Mouse (Mus musculus): ENCODE results near the gene Alox5ap. TPM values are rescaled to one million over a fixed set of nuclear protein-coding genes. Genes with fewer than 3 reads are reported as not detected.

Alox5ap gene
- total RNA-seq (2021): 10 to 100 TPM; 13.4 to 26.8 TPM

GRCm38 (mm10) chr5:149264405-149264804 lies at the start of gene Alox5ap:
Alox5ap (plus strand) TSS chr5:149264767.
- no peak for DNase-seq
- intact Hi-C loops (cut with DNase I): no loop called here

- intact Hi-C loops (cut with DNase I): no loop called here
- no peak for DNase-seq
Measured at GRCm38 (mm10) chr5:149215540-149215939, 49.0 kb upstream of the Alox5ap start.

DNA sequence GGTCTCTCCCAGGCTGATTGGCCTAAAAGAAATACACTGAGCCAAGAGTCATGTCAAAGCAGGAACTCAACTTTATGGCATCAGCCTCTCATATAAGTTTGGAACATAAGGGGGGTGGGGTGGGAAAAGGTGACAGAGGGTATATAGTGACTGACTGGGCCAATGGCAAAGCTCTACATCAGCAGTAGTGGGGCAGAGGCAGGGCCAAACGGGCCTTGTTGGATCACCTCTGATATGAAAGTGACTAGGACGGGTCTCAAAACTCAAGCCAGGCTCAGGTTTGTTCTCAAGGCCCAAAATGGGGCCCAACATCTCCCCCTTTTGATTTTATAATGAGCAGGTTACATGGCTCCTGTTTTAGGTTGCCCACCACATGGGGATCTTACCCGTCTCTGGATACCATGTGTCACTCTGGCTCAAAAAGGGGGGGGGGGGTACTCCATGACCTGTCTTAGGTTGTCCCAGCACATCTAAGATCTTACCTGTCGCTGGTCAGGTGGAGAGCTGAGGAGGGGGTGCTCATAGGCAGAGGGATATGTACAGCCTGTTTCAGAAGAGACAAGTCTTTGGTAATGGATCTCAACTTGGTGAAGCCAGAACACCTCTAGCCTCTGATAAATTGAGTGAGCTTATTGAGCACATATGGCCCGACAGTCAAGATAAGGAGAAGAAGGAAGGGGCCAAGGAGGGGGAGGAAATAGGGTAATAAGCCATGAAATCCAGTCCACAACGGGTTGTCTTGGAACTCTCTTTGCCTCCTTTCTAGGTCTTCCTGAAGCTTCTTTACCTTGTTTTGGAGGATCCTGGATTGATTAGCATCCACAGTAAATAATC lies 46.8 kb upstream of the Alox5ap start:
- no peak for DNase-seq
- intact Hi-C loops (cut with DNase I): no loop called here

DNA sequence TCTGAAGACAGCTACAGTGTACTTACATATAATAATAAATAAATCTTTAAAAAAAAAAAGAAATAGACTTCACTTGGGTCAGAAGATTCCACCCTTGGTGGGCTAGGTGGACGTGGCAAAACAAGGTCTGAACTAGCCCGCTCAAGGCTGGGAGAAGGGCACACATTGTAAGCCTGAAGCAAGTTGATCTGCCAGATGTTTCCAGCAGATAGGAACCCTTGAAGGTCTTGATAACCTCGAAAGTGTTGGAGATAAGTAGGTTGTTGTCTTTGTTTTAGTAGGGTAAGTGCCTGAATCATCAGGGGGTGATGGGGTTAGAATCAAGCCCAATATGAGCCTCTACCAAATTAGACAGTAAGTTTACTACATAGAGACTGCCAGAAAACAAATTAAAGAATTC lies 45.1 kb upstream of the Alox5ap start:
- intact Hi-C loops (cut with DNase I): no loop called here
- DNase-seq: no peak

GRCm38 (mm10) chr5:149221355-149221754 lies 43.2 kb upstream of the Alox5ap start:
- intact Hi-C loops (cut with DNase I): no loop called here

DNA sequence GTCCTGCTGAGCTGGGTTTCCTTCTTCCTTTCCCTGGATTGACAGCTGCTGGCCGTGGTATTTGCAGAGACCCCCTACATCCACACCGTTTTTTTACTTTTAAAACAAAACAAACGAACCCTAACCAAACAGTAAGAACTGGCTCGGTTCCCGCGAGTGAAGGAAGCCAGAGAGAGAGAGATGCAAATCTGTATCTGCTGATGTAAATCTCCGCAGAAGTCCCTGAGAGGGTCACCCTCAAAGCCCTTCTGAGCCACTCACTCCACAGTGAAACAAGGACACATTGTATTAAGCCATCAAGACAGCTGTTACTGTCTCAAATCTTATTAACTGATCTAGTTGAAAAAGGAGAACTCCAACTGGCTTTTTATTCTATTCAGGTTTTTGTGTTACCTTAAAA lies 39.9 kb upstream of the Alox5ap start:
- intact Hi-C loops (cut with DNase I): loop anchor here (5.0 kb wide), 1 partner anchor 172 kb away; no protein-coding TSS in a partner anchor
- DNase-seq: no peak

More at GRCm38 (mm10) chr5:149221355-149221754, 43.2 kb upstream of the Alox5ap start:
- no peak for DNase-seq

DNA sequence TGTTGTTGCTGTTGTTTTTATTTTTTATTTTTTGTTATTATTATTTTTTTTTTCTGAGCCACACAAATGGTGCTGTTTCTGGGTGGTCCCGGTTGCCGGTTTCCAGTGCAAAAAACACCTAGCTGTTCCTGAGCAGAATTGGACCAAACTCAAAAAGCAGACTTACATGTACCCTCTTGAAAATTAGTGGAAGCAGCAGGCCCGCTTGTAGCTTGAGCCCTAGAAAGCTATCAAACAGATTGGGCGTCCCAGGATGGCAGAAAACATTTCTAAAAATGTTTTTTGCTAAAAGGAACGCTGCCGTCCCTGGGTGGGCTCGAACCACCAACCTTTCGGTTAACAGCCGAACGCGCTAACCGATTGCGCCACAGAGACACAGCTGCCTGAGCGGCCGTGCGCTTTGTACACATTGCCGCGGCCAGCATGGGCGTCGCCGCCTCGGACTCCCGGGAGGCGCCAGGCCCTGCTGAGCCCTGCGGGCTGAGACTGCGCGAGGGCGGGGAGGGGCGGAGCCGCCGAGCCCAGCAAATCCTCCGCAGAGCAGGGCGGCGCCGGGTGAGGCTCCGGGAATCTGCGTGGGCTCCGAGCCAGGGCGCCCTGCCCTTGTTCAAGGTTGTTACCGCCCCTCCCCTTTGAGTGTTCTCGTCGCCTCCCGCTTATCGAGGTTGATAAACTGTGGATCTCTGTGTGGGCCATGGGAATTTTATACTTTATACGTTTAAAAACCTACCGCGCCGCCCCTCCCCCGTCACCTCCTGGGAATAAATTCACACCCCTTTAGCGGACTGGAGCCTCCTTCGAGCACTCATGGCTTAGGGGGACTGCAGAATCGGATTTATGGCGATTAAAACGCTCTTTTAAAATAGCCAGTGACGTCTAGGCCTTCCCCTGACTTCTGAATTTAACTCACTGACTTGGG lies 35.6 kb upstream of the Alox5ap start:
- intact Hi-C loops (cut with DNase I): loop anchor here (2.0 to 5.0 kb wide), 2 partner anchors 44 to 177 kb away; partner anchors contain the start of genes Hmgb1 and Uspl1
- peak; percentile 100 for DNase-seq

GRCm38 (mm10) chr5:149229619-149230339 lies 34.8 kb upstream of the Alox5ap start:
- intact Hi-C loops (cut with DNase I): loop anchor here (2.0 to 5.0 kb wide), 3 partner anchors 45 to 302 kb away; partner anchors contain the start of genes Hmgb1, Katnal1 and Uspl1
- DNase-seq: no peak

- no peak for DNase-seq
- intact Hi-C loops (cut with DNase I): no loop called here
Measured at GRCm38 (mm10) chr5:149235002-149235401, 29.6 kb upstream of the Alox5ap start.

DNA sequence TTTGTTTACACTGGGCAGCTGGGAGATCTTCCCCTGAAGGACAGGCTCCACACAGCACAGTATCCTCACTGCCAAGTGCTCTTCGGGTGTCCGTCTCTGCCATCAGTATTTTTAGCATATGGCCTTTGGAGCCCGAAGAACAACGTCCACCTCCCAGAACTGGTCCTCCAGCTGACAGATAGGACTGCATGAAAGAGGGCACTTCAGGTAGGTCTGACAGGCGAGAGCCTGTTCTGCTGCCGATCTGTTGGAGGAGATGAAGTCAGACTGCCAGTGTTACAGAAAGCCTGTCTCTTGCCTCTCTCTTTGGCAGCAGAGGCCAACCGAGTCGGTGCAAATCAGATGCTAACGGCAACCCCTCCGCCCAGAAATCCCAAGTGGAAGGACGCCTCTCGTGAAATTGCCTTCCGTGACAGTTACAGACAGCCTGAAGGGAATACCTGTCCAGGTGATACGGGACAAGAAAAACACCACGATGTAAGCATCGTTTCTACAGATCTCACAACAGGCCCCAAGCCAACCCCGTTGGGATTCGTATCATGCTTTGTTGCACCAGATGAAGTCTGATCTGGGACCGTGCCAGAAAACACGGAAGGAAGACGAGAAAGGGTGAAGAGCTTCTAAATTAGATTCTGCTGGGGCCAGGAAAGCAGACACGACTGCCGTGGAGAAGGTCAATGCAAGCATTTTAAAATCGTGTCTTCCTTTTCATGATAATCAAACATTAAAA lies 27.2 kb upstream of the Alox5ap start:
- intact Hi-C loops (cut with DNase I): no loop called here
- no peak for DNase-seq

- intact Hi-C loops (cut with DNase I): no loop called here
Measured at GRCm38 (mm10) chr5:149242467-149242866, 22.1 kb upstream of the Alox5ap start.

GRCm38 (mm10) chr5:149243053-149243452 lies 21.5 kb upstream of the Alox5ap start:
- intact Hi-C loops (cut with DNase I): no loop called here
- DNase-seq: no peak

More at GRCm38 (mm10) chr5:149242467-149242866, 22.1 kb upstream of the Alox5ap start:
- no peak for DNase-seq

- DNase-seq: no peak
- intact Hi-C loops (cut with DNase I): loop anchor here (5.0 kb wide), 1 partner anchor 173 kb away; no protein-coding TSS in a partner anchor
Measured at GRCm38 (mm10) chr5:149245391-149245964, 19.1 kb upstream of the Alox5ap start.

DNA sequence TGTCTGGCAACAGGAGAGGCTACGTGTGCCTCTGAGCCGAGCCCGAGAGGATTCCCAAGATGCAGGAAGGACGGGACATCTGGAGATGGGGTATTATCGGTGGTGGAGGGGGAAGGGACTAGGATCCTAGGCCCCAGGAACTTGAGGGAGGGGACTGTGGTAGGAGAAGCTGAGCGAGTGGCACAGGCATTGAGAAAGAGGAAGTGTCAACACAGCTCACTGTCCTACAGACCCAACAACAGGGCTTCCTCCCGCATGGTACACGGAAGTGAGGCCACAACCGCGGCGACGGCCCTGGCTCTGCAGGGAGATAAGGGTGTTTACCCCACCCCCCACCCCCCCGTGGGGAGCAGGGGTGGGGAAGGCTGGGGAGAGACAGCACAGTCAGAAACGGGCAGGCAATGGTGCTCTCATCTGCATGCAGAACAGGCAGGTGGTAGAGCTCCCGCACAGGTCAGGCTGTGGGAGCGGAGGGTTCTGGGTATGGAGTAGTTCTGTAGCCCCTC lies 18.5 kb upstream of the Alox5ap start:
- intact Hi-C loops (cut with DNase I): loop anchor here (5.0 kb wide), 1 partner anchor 174 kb away; no protein-coding TSS in a partner anchor
- peak; percentile 52 to 55 for DNase-seq

- intact Hi-C loops (cut with DNase I): loop anchor here (5.0 kb wide), 1 partner anchor 175 kb away; no protein-coding TSS in a partner anchor
- DNase-seq: peak; percentile 24 to 37
Measured at GRCm38 (mm10) chr5:149247047-149247904, 17.3 kb upstream of the Alox5ap start.

DNA sequence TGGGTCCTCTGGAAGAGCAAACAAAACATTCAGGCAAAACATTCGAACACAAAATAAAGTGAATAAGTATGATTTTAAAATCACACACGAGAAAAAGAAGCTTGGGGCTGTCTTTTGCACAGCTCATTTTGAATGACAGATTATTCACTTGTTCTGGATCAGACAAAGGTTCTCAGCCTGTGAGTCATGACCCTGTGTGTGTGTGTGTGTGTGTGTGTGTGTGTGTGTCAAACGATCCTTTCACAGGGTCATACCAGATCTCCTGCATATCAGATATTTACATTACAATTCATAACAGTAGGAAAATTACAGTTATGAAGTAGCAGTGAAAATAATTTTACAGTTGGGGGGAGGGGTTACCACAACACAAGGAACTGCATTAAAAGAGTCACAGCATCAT lies 12.3 kb upstream of the Alox5ap start:
- intact Hi-C loops (cut with DNase I): no loop called here
- DNase-seq: no peak

DNA sequence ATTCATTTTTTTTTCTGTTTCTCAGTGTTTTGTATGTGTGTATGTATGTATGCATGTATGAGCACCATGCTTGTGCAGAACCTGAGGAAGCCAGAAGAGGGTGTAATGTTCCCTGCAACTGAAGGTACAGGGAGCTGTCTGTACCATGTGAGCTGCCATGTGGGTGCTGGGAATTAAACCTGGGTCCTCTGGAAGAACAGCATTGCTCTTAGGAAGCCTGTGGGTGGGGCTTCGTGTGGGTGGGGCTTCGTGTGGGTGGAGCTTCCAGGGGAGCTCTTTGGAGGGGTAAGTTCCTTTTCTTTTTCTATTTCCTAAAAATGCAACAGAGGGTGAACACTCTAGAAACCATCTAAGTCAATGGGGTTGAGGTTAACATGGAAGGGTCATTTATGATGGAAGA lies 11.1 kb upstream of the Alox5ap start:
- intact Hi-C loops (cut with DNase I): no loop called here
- no peak for DNase-seq

DNA sequence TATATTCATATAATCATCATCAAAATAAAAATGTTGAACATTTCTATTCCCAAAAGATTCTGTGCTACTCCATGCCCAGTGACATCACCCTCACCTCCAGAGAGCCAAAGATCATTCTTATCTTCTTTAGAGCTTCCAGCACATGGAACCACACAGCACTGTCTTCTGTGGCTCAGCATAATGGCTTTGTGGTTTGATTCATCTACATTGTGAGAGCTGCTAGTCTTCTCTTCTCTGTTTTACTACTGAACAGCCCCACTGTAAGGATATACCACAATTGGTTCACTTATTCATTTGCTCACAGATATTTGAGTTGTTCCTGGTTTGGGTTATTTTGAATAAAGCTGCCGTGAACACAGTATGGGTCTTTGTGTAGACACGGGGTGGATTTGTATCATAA lies 9.0 kb upstream of the Alox5ap start:
- intact Hi-C loops (cut with DNase I): no loop called here

More for the DNA sequence above, 9.0 kb upstream of the Alox5ap start:
- DNase-seq: no peak
